Mouse (Mus musculus) heart, embryonic 12.5 days (tissue): Measurements from ENCODE around the gene Pde8a. TPM values are rescaled to one million over a fixed set of nuclear protein-coding genes. Genes with fewer than 3 reads are reported as not detected.

ENCODE experiments used
- ATAC-seq: fragments of 200-750 bp; cut with Nextera tagmentation; 2 replicates; pipeline ENCODE4 v1.8.0; 2017; ENCODE audit warnings: moderate TSS enrichment, moderate library complexity; ENCODE audit not compliant: insufficient number of reproducible peaks, low FRiP score
- H3K27ac ChIP-seq: fragments of 300-500 bp; sonication (generic); 2 replicates; pipeline ENCODE4 v1.5.1; 2016; ENCODE audit warnings: mild to moderate bottlenecking, moderate library complexity; ENCODE audit not compliant: poor library complexity, severe bottlenecking
- H3K27me3 ChIP-seq: fragments of 300-500 bp; sonication (generic); replicated peaks from 2 replicates; pipeline ENCODE4 v1.6.1; 2016; ENCODE audit warnings: mild to moderate bottlenecking, moderate library complexity
- H3K36me3 ChIP-seq: fragments of 300-500 bp; sonication (generic); 2 replicates; pipeline ENCODE4 v1.6.1; 2016; ENCODE audit warnings: mild to moderate bottlenecking, moderate library complexity
- H3K4me1 ChIP-seq: fragments of 300-500 bp; sonication (generic); replicated peaks from 2 replicates; pipeline ENCODE4 v1.6.1; 2016; ENCODE audit warnings: mild to moderate bottlenecking
- H3K4me2 ChIP-seq: fragments of 300-500 bp; sonication (generic); 2 replicates; pipeline ENCODE4 v1.6.1; 2016; ENCODE audit warnings: mild to moderate bottlenecking, moderate library complexity
- H3K4me3 ChIP-seq: fragments of 300-500 bp; sonication (generic); 2 replicates; pipeline ENCODE4 v1.5.1; 2016; ENCODE audit warnings: mild to moderate bottlenecking
- H3K9ac ChIP-seq: fragments of 300-500 bp; sonication (generic); 2 replicates; pipeline ENCODE4 v1.6.1; 2016; ENCODE audit warnings: mild to moderate bottlenecking, moderate library complexity
- H3K9me3 ChIP-seq: fragments of 300-500 bp; sonication (generic); replicated peaks from 2 replicates; pipeline ENCODE4 v1.6.1; 2016; ENCODE audit warnings: mild to moderate bottlenecking, moderate library complexity
- WGBS: fragments of 180-500 bp; shearing (Covaris S2); methylation state at CpG from one replicate; pipeline ENCODE4 v1.1.7; 2016; 5-methylcytosine and 5-hydroxymethylcytosine counted together
- polyA plus RNA-seq: library from polyadenylated mRNA; unstranded; fragments of >200 nt; fragmentation: Nextera tagmentation; extraction: Ambion mirVana; gene quantifications from 2 replicates; pipeline ENCODE4 v1.2.1, GENCODE M21; 2016

The Pde8a gene
- polyA plus RNA-seq, 1 experiment from 2014 or later = 3.9 TPM

- Histone ChIP-seq H3K4me1 (no peaks in the 10 kb centered on the region), H3K27me3 (peaks cover 15% of the 10 kb centered on the region), H3K9ac (no peak overlapping the region), H3K4me3 (no peak overlapping the region), H3K9me3 (no peaks in the 10 kb centered on the region), H3K4me2 (no peak overlapping the region), H3K36me3 (no peaks in the 10 kb centered on the region), H3K27ac (no peak overlapping the region)
- 83% methylated on average over 4 of the region's 4 CpGs for WGBS
- no peak for ATAC-seq
These were observed 138.4 kb downstream of the Pde8a start for GRCm38 (mm10) chr7:81351826-81352225.

DNA sequence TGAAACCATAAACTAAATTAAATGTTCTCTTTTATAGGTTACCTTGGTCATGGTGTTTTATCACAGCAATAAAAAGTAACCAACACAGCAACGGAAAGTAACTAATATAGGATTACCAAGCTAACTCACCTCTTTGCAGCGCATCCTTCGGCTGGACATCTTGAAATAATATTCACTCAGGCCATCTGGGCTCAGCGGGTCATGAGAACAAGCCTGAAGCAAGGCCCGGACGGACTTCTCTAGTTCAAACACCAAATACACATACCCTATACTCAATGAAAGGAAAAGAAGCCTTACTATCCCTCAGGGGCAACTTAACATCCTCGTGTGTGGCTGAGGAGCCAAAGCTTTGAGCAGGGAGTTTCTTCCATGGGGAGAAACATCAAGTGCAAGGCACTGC lies 142.3 kb downstream of the Pde8a start:
- no peak for ATAC-seq

DNA sequence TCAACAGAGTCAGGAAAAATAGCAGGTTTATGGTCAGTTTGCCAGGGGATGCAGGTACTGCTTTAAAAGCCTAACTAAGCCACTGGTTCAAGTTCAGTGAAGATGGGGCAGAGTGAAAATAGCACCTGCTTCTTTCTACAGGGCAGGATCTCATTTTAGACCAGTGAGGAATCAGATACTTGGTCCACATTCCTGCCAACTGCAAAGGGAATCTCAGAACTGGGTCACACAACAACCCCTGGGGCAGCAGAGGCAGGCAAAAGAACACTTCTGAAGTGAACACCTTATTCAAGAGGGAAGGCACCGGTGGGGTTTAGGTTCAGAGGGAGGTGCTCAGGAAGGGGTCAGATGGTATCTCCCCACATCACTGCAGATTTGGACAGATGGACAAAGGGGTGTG lies 143.0 kb downstream of the Pde8a start:
- H3K27me3 ChIP-seq = peaks cover 3% of the 10 kb centered on the region; the same call in 1 of the 2 replicates
- H3K4me2 ChIP-seq = no peak overlapping the region
- no peak overlapping the region for H3K4me3 ChIP-seq
- no peak for ATAC-seq
- H3K9me3 ChIP-seq = no peaks in the 10 kb centered on the region
- H3K27ac ChIP-seq = no peak overlapping the region
- 74% methylated on average over 1 of the region's 1 CpGs for WGBS
- no peaks in the 10 kb centered on the region for H3K36me3 ChIP-seq
- no peak overlapping the region for H3K9ac ChIP-seq
- H3K4me1 ChIP-seq = no peaks in the 10 kb centered on the region

More for the DNA sequence above, 142.3 kb downstream of the Pde8a start:
- Histone ChIP-seq H3K4me3 (no peak overlapping the region), H3K27ac (no peak overlapping the region), H3K36me3 (no peaks in the 10 kb centered on the region), H3K4me1 (no peaks in the 10 kb centered on the region), H3K4me2 (no peak overlapping the region), H3K9me3 (no peaks in the 10 kb centered on the region), H3K9ac (no peak overlapping the region), H3K27me3 (0 out of 2 replicates have a peak, but pooled peaks cover 3% of the 10 kb centered on the region)
- 75% methylated on average over 7 of the region's 7 CpGs for WGBS

DNA sequence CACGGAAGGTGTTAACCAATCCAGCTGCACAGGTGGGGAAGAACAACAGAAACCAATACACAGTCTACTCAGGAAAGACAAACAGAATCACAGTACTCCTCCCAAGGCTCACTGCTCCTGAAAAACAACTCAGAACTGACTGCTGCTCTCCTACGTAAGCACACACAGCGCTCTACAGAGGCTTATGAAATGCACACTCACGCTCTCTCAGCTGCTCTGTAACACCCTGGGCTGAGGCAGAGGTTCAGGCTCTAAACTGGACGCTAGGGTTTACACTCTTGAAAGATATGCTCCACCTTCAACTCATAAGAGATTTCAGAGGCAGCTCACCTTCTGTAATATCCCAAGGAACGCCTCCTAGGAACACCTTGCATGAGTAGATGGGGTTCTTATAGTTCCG lies 143.6 kb downstream of the Pde8a start:
- no peak for ATAC-seq
- Histone ChIP-seq H3K36me3 (no peaks in the 10 kb centered on the region), H3K27me3 (peaks cover 3% of the 10 kb centered on the region; the same call in 1 of the 2 replicates), H3K9me3 (no peaks in the 10 kb centered on the region), H3K9ac (no peak overlapping the region), H3K4me1 (no peaks in the 10 kb centered on the region), H3K27ac (no peak overlapping the region), H3K4me2 (no peak overlapping the region), H3K4me3 (no peak overlapping the region)
- WGBS = 73% methylated on average over 7 of the region's 7 CpGs

- Histone ChIP-seq H3K4me2 (no peak overlapping the region), H3K4me3 (no peak overlapping the region), H3K36me3 (no peaks in the 10 kb centered on the region), H3K9me3 (no peaks in the 10 kb centered on the region), H3K9ac (no peak overlapping the region), H3K27ac (no peak overlapping the region), H3K4me1 (0 out of 2 replicates have a peak, but pooled peaks cover 9% of the 10 kb centered on the region), H3K27me3 (peaks cover 12% of the 10 kb centered on the region)
- WGBS = 58% methylated on average over 3 of the region's 3 CpGs
- ATAC-seq = no peak
These were observed 154.6 kb downstream of the Pde8a start for GRCm38 (mm10) chr7:81367946-81368345.

GRCm38 (mm10) chr7:81369724-81370123 lies 156.3 kb downstream of the Pde8a start:
- Histone ChIP-seq H3K4me1 (0 out of 2 replicates have a peak, but pooled peaks cover 10% of the 10 kb centered on the region), H3K27ac (no peak overlapping the region), H3K27me3 (peaks cover 12% of the 10 kb centered on the region), H3K36me3 (no peaks in the 10 kb centered on the region), H3K9me3 (no peaks in the 10 kb centered on the region), H3K4me2 (no peak overlapping the region), H3K4me3 (no peak overlapping the region), H3K9ac (no peak overlapping the region)
- WGBS = 62% methylated on average over 3 of the region's 3 CpGs
- ATAC-seq = no peak

DNA sequence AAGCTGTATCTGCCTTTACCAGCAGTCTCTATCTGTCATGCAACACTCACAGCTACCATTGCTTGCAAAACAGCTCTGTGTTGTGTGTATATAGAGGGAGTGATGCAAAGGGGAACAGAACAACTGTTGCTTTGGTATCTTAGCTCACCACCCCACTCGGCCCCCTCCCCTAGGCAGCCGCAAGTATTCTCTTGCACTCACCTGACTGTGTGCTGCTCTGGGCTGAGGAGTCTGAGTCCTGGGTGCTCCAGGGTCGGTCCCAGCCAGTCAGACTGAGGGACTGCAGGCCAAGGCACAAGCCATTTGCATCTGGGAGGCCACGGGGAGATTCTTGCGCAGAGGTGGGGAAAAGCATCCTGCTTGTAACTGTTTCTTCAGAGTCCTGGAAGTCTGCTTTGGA lies 158.4 kb downstream of the Pde8a start:
- H3K9ac ChIP-seq = no peak overlapping the region
- H3K36me3 ChIP-seq = no peaks in the 10 kb centered on the region
- peaks cover 12% of the 10 kb centered on the region for H3K27me3 ChIP-seq
- H3K4me2 ChIP-seq = peak overlapping the region; percentile 63; the same call in 1 of the 2 replicates
- H3K27ac ChIP-seq = no peak overlapping the region
- no peak for ATAC-seq
- WGBS = 17% methylated on average over 5 of the region's 5 CpGs
- no peaks in the 10 kb centered on the region for H3K9me3 ChIP-seq
- 0 out of 2 replicates have a peak, but pooled peaks cover 10% of the 10 kb centered on the region for H3K4me1 ChIP-seq
- no peak overlapping the region for H3K4me3 ChIP-seq

DNA sequence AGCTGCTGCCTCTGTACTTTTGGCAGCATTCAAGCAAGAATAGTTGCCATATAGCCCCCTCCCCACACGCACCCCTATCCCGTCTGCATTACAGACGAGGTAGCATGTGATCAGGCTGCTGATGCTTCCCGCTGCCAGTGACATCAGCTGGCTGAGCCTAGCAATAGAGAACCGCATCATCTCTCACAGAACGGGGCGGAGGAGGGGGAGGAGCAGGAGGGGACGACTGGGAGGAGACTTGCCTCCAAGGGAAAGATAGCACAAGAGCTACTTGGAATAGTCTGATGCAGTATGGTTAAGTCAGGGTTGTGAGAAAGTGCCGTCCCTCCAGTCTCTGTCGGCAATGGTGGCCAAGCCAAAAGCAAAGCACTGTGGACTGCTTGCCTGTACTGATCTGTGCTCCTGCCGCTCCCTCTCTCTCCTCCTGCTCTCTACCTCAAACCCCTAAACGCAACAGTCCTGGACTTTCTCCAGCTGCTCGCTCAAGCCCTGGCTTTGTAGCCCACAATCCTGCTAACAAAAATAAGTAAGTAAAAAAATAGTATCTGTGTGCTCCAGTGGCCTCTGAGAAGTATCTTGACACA lies 159.0 kb downstream of the Pde8a start:
- peak overlapping the region; percentile 30 for H3K4me3 ChIP-seq
- 6% methylated on average over 13 of the region's 13 CpGs for WGBS
- H3K36me3 ChIP-seq = no peaks in the 10 kb centered on the region
- H3K9ac ChIP-seq = 0 out of 2 replicates have a peak overlapping the region, but pooled peaks have one; percentile 22
- peaks cover 12% of the 10 kb centered on the region for H3K27me3 ChIP-seq
- no peaks in the 10 kb centered on the region for H3K9me3 ChIP-seq
- peak overlapping the region; percentile 63 for H3K4me2 ChIP-seq
- 0 out of 2 replicates have a peak, but pooled peaks cover 10% of the 10 kb centered on the region for H3K4me1 ChIP-seq
- peak; percentile 45; the same call in 1 of the 2 replicates for ATAC-seq
- no peak overlapping the region for H3K27ac ChIP-seq

DNA sequence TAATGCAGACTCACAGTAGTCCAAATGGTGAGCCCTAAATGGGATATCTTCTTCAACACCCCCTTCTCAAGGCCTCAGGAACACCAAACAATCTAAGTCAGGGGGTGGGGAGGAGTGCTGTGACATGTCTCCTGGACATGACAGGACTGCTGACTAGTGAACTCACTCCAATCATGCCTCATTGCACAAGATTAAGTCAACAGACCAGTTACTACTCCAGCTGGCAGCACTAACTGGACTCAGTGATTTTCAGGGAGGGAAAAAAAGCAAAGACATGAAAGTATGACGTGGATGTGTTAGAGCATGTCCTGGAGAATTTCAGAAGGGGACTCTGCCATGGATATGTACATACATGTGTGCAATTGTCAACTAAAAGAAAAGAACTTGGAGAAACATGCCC lies 166.0 kb downstream of the Pde8a start:
- no peaks in the 10 kb centered on the region for H3K27me3 ChIP-seq
- 82% methylated on average over 1 of the region's 1 CpGs for WGBS
- H3K27ac ChIP-seq = no peak overlapping the region
- no peaks in the 10 kb centered on the region for H3K36me3 ChIP-seq
- ATAC-seq = no peak
- H3K9me3 ChIP-seq = no peaks in the 10 kb centered on the region
- no peak overlapping the region for H3K9ac ChIP-seq
- no peak overlapping the region for H3K4me3 ChIP-seq
- H3K4me1 ChIP-seq = no peaks in the 10 kb centered on the region
- no peak overlapping the region for H3K4me2 ChIP-seq

Other genes with a start within 250 kb of the Pde8a start
- 15.2 and 18.1 TPM in 2 replicates for gene Zfp592, start 219.9 kb upstream of the Pde8a start, polyA plus RNA-seq
- 30.2 and 30.4 TPM in 2 replicates for gene Alpk3, start 156.0 kb upstream of the Pde8a start, polyA plus RNA-seq
- gene Slc28a1, start 98.8 kb upstream of the Pde8a start, polyA plus RNA-seq = 0.14 and 0.26 TPM in 2 replicates
- 862 and 873 TPM in 2 replicates for gene Rps17, start 131.7 kb downstream of the Pde8a start, polyA plus RNA-seq
- gene Cpeb1, start 241.9 kb downstream of the Pde8a start, polyA plus RNA-seq = 3.2 and 4.4 TPM in 2 replicates